Mouse (Mus musculus) C2C12 (cell line): ENCODE data around the gene B3galt4.
"Not testable (repeated sequence)": the region's sequence is repeated elsewhere in the genome, so short reads cannot be mapped to it uniquely, and the experiment has no call there.

Source experiments
- CTCF ChIP-seq: IDR thresholded peaks from one replicate; pipeline ENCODE4 v1.5.1; 2011; ENCODE audit not compliant: control insufficient read depth, insufficient read depth, insufficient read length
- MYOG ChIP-seq: IDR thresholded peaks from one replicate; pipeline ENCODE4 v1.6.1; 2011; ENCODE audit not compliant: control insufficient read depth, insufficient read length; ENCODE audit errors: extremely low read depth

- not testable (repeated sequence) for TF ChIP-seq CTCF, MYOG
These were observed 47.2 kb downstream of the B3galt4 start for GRCm38 (mm10) chr17:33903911-33904651.
